27 mouse cellular contexts compared by ENCODE assay signal in genomic region chr16:94008737-94009136, GRCm38 (mm10). TPM values are rescaled to one million over a fixed set of nuclear protein-coding genes. Genes with fewer than 3 reads are reported as not detected.
"Had no signal": no experiment of that assay in that cellular context is flagged by ENCODE, and none has a peak within 500 bp of the region (broad histone marks: within the 10 kb centered on the region; RNA-seq: fewer than 3 reads in every experiment).

Cldn14 (minus strand) TSS chr16:94008837.

- H3K27me3 ChIP-seq: lung, embryonic 15.5 days; neural tube, embryonic 12.5 days; neural tube, embryonic 15.5 days; stomach, embryonic 15.5 days had no signal

- H3K27ac ChIP-seq: kidney, postnatal 0 days; layer of hippocampus, adult 2 months; left cerebral cortex, adult 2 months; limb, embryonic 13.5 days; liver, embryonic 12.5 days; liver, embryonic 15.5 days; lung, embryonic 15.5 days; neural tube, embryonic 12.5 days; neural tube, embryonic 15.5 days; stomach, embryonic 15.5 days had no signal

- H3K9ac ChIP-seq: limb, embryonic 13.5 days; liver, embryonic 12.5 days; liver, embryonic 15.5 days; lung, embryonic 15.5 days; neural tube, embryonic 12.5 days; neural tube, embryonic 15.5 days; stomach, embryonic 15.5 days had no signal

- ATAC-seq: liver, embryonic 12.5 days had no signal

- H3K4me3 ChIP-seq: left cerebral cortex, adult 2 months; limb, embryonic 13.5 days; liver, embryonic 12.5 days; liver, embryonic 15.5 days; lung, embryonic 15.5 days; megakaryocyte, embryonic 14.5 days; midbrain, embryonic 10.5 days; neural tube, embryonic 12.5 days; neural tube, embryonic 15.5 days; stomach, embryonic 15.5 days had no signal

- H3K4me1 ChIP-seq: megakaryocyte, embryonic 14.5 days had no signal

- H3K36me3 ChIP-seq: limb, embryonic 13.5 days; liver, embryonic 12.5 days; liver, embryonic 15.5 days; lung, embryonic 15.5 days; midbrain, embryonic 10.5 days; neural tube, embryonic 12.5 days; neural tube, embryonic 15.5 days; stomach, embryonic 15.5 days had no signal

- H3K9me3 ChIP-seq: limb, embryonic 13.5 days; liver, embryonic 12.5 days; liver, embryonic 15.5 days; lung, embryonic 15.5 days; midbrain, embryonic 10.5 days; neural tube, embryonic 12.5 days; neural tube, embryonic 15.5 days; stomach, embryonic 15.5 days had no signal

- DNase-seq: kidney, adult 11 months; kidney, adult 8-10 months; kidney, postnatal 25 days; layer of hippocampus, adult 9-11 months; left cerebral cortex, postnatal 4 days; liver; lung, adult 18-20 months; lung, postnatal 10 days; lung, postnatal 36 days; midbrain, embryonic 14.5 days; right cerebral cortex, adult 18-20 months; right cerebral cortex, postnatal 25 days; spleen, adult 18-20 months; thymus, postnatal 25 days had no signal

RNA-seq across cellular contexts. Expression of gene Cldn14, which starts in this region (rescaled TPM):
- total RNA-seq: left cerebral cortex, postnatal 4 days had no signal
- polyA plus RNA-seq: limb, embryonic 13.5 days; lung, embryonic 15.5 days; midbrain, embryonic 10.5 days; midbrain, embryonic 14.5 days; neural tube, embryonic 15.5 days; thymus, postnatal 0 days had no signal
